Mouse (Mus musculus): ENCODE measurements around the gene Hacd3. TPM values are rescaled to one million over a fixed set of nuclear protein-coding genes. Genes with fewer than 3 reads are reported as not detected.

The Hacd3 gene
- polyA plus RNA-seq, 1 experiment from 2014 or later: 151 TPM

DNA sequence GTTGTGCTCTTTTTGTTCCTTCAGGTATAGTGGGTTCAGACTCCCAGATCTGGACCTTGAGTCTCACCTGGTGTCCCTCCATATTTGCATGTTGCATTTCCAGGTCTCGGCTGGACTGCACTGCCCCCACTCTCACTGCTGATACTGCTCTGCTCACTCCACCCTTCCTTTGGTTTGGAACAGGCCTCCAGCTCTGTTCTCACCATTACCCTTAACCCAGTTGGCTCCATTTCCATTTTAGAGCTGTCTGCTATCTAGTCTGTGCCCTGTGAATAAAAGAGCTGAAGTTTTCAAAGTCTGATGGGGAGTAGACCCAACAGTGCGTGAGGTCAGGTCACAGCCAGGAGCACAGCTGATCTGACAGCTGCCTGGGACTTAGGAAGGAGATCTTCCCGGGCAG lies 40.9 kb downstream of the Hacd3 start:
- no peak for ATAC-seq
- H3K9ac ChIP-seq: no peak overlapping the region
- no peak overlapping the region for H3K4me3 ChIP-seq
- no peak overlapping the region for H3K27ac ChIP-seq
- H3K4me1 ChIP-seq: no peaks in the 10 kb centered on the region
- 83% methylated on average over 3 of the region's 3 CpGs for WGBS
- H3K27me3 ChIP-seq: no peaks in the 10 kb centered on the region
- peaks cover 96% of the 10 kb centered on the region for H3K36me3 ChIP-seq (ENCODE audit: poor library complexity, severe bottlenecking)
- H3K9me3 ChIP-seq (replicated peaks): no peaks in the 10 kb centered on the region
- no peak overlapping the region for H3K4me2 ChIP-seq

DNA sequence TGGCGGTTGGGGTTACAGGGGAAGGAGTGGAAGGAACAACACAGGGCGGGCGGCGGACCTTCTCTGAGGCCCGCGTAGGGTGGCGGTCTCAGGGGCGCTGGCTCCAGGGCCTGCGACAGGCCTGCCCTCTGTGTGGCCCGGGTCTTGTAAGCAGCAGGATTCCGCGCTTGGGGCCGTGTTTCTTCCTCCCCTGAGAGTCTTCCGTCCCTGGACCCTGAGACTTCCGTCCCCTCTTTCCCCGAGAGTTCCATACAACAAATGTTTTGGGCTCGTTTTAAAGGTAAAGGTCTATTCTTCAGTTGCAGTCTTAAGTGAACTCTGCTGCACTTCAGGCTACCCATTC lies 60.5 kb downstream of the Hacd3 start:
- Histone ChIP-seq H3K9me3 (replicated peaks) (no peaks in the 10 kb centered on the region), H3K27me3 (no peaks in the 10 kb centered on the region), H3K4me3 (peak overlapping the region; percentile 84), H3K4me2 (peak overlapping the region; percentile 80), H3K9ac (peak overlapping the region; percentile 91), H3K27ac (peak overlapping the region; percentile 78), H3K4me1 (peaks cover 9% of the 10 kb centered on the region), H3K36me3 (ENCODE audit: poor library complexity, severe bottlenecking) (peaks cover 31% of the 10 kb centered on the region)
- ATAC-seq: no peak; the same call in 1 of the 2 replicates
- 0% methylated on average over 11 of the region's 17 CpGs for WGBS

DNA sequence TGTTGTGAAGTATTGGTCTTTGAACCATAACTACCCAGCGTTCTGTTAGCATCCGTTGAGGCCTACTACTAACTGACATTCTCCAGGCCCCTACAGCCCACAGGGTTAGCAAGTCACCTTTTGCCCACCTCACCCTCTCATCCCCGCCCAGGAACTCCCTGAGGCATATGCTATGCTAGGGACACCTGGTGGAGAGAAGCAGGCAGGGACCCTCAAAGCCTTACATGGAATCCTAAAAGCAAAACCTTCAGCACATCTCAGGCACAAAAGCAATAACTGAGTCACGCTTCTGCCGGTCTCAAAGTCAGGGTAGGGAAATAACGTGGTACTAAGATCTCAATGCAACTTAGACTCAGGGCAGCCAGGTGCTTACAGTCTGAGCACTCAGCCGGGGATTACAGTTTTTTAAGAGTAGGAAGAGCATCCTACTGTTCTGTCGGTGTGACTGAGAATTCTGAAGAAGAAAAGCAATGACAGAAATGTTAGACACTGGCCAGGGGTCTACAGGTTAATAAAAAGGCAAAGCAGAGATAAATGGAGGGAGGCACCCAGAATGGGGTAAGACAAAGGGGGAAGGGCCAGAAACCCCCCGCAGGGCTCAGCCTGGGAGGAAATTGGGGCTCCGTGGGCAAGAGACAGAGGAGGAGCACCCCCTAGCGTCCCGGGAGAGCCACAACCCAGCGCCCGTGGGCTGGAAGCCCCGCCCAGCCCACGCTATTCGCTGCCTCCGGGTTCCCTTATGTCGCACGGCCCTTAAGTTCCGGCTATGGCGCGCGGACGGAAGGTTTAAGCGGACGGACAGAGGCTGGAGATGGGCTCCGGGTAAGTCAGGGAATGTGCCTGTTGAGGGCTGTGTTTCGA lies 61.1 kb downstream of the Hacd3 start, which contains the start of gene Ints14:
Ints14 (plus strand) TSS at position 789 of the 861 bp plus-strand sequence.
- Histone ChIP-seq H3K4me3 (peak within 1 kb of the TSS; percentile 84), H3K27me3 (no peaks in the 10 kb centered on the region), H3K9me3 (replicated peaks) (no peaks in the 10 kb centered on the region), H3K9ac (peak within 1 kb of the TSS; percentile 91), H3K4me2 (peak within 1 kb of the TSS; percentile 80), H3K27ac (peak within 1 kb of the TSS; percentile 78), H3K4me1 (peaks cover 9% of the 10 kb centered on the region), H3K36me3 (ENCODE audit: poor library complexity, severe bottlenecking) (peaks cover 25% of the 10 kb centered on the region)
- 6% methylated on average over 29 of the region's 29 CpGs for WGBS
- peak; percentile 99 for ATAC-seq

DNA sequence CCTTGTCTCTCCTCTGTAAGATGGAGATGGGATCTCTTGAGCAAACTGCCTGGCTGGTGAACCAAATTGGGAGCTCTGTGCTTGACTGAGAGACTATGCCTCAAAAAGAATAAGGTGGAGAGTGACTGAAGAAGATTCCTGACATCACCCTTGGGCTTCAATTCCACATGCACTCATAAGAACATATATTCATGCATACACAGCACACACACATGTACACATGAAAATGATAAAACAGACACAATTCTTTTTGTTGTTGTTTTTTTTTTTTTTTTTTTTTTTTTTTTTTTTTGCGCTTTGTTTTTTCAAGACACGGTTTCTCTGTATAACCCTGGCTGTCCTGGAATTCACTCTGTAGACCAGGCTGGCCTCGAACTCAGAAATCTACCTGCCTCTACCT lies 64.2 kb downstream of the Hacd3 start:
- no peak for ATAC-seq
- WGBS: 91% methylated on average over 3 of the region's 3 CpGs
- Histone ChIP-seq H3K36me3 (ENCODE audit: poor library complexity, severe bottlenecking) (peaks cover under 1% of the 10 kb centered on the region; the same call in 1 of the 2 replicates), H3K4me1 (peaks cover 9% of the 10 kb centered on the region), H3K27me3 (peaks cover 12% of the 10 kb centered on the region; the same call in 1 of the 2 replicates), H3K9me3 (replicated peaks) (no peaks in the 10 kb centered on the region), H3K4me3 (no peak overlapping the region), H3K27ac (no peak overlapping the region), H3K4me2 (no peak overlapping the region), H3K9ac (no peak overlapping the region)

DNA sequence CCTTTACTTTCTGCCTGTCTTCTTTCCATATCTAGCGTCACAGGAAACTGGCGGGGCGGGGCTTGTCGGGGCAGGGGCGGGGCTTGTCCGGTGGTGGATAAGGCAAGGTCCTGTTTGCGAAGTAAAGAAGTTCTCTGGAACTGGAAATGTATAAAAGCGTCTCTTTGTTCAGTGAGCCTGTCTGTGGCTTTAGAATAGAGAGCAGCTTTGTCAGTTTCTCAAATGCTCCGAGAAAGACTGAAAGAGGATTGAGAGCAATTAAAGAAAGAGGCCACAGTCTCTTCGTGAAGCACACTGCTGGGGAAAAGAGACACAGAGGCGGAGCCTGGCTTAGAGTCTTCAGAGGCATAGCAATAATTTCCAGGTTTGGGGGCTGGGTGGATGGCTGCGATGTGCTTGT lies 65.2 kb downstream of the Hacd3 start:
- Histone ChIP-seq H3K36me3 (ENCODE audit: poor library complexity, severe bottlenecking) (no peaks in the 10 kb centered on the region), H3K4me1 (peaks cover 2% of the 10 kb centered on the region), H3K4me2 (peak overlapping the region; percentile 37; the same call in 1 of the 2 replicates), H3K9ac (no peak overlapping the region), H3K9me3 (replicated peaks) (no peaks in the 10 kb centered on the region), H3K27me3 (peaks cover 17% of the 10 kb centered on the region), H3K4me3 (no peak overlapping the region), H3K27ac (no peak overlapping the region)
- 20% methylated on average over 12 of the region's 12 CpGs for WGBS
- ATAC-seq: no peak

DNA sequence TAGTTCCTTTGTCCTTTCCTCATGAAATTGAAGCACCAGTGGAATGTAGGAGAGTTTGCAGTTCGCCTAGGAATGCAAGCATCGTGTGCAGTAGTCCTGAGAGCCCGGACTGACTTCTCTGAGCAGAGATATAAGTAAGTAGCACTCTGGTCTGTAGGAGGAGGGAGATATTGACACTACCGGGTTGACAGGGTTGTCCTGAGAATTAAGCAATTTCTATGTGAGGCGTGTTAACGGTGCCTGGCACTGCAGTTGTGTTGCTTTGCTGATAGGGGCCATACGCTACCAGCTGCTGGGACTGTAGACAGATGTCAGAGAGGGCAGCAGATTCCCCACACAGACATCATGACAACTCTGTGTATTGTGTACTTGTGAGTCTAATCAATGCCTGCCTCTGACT lies 68.3 kb downstream of the Hacd3 start:
- no peak for ATAC-seq
- 83% methylated on average over 7 of the region's 7 CpGs for WGBS
- no peak overlapping the region for H3K9ac ChIP-seq
- no peak overlapping the region for H3K4me3 ChIP-seq
- no peak overlapping the region for H3K4me2 ChIP-seq
- no peaks in the 10 kb centered on the region for H3K36me3 ChIP-seq (ENCODE audit: poor library complexity, severe bottlenecking)
- H3K9me3 ChIP-seq (replicated peaks): no peaks in the 10 kb centered on the region
- no peak overlapping the region for H3K27ac ChIP-seq
- peaks cover 22% of the 10 kb centered on the region for H3K27me3 ChIP-seq
- no peaks in the 10 kb centered on the region for H3K4me1 ChIP-seq

DNA sequence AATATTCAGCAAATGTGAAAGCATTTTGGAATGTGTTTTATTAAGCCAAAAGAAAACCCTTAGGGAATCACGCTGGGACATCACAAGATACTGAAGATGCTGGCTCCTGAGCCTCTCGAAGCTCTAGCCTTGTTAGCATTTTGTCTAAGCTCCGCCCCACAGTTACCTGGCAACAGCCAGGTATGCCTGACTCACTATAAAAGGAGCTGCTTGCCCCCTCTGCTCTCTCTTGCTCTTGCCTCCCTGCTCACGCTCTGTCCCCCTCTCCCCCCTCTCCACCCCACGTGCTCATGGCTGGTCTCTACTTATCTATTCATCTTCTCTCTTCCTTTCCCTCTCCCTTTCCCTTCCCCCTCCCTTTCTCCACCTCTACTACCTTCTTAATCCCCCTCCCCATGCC lies 69.4 kb downstream of the Hacd3 start:
- Histone ChIP-seq H3K27me3 (peaks cover 22% of the 10 kb centered on the region), H3K9me3 (replicated peaks) (no peaks in the 10 kb centered on the region), H3K4me3 (no peak overlapping the region), H3K4me1 (no peaks in the 10 kb centered on the region), H3K27ac (no peak overlapping the region), H3K9ac (no peak overlapping the region), H3K4me2 (no peak overlapping the region), H3K36me3 (ENCODE audit: poor library complexity, severe bottlenecking) (no peaks in the 10 kb centered on the region)
- ATAC-seq: no peak
- 18% methylated on average over 5 of the region's 5 CpGs for WGBS

DNA sequence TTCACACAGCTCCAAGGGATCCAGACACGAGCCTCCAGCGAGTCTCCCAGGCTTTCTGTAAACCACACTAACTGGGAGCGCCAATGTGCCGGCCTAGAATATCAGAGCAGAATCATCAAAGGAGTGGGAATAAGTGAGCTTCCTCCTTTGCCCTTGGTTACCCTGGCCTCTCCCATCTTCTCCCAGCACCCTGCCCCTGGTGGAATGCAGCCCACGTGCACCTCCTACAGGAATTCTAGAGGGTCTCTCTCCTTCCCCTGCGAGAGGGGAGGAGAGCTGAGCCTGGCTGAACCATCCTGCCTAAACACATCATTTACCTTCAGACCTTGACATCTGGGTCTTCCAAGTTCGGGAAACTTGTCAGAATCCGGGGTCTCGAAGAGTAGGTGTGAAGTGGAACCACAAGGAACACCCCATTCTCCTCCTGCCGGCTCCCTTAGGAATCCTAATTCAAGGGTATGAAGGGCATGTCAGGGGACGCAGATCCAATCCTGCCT lies 70.3 kb downstream of the Hacd3 start, which contains the start of gene Slc24a1:
Slc24a1 (minus strand) TSS at position 447 of the 497 bp plus-strand sequence.
- no peak within 1 kb of the TSS for H3K4me3 ChIP-seq
- no peaks in the 10 kb centered on the region for H3K9me3 ChIP-seq (replicated peaks)
- H3K4me1 ChIP-seq: no peaks in the 10 kb centered on the region
- peaks cover 22% of the 10 kb centered on the region for H3K27me3 ChIP-seq
- no peak for ATAC-seq
- no peak within 1 kb of the TSS for H3K9ac ChIP-seq
- 35% methylated on average over 11 of the region's 11 CpGs for WGBS
- no peaks in the 10 kb centered on the region for H3K36me3 ChIP-seq (ENCODE audit: poor library complexity, severe bottlenecking)
- H3K4me2 ChIP-seq: no peak within 1 kb of the TSS
- no peak within 1 kb of the TSS for H3K27ac ChIP-seq

DNA sequence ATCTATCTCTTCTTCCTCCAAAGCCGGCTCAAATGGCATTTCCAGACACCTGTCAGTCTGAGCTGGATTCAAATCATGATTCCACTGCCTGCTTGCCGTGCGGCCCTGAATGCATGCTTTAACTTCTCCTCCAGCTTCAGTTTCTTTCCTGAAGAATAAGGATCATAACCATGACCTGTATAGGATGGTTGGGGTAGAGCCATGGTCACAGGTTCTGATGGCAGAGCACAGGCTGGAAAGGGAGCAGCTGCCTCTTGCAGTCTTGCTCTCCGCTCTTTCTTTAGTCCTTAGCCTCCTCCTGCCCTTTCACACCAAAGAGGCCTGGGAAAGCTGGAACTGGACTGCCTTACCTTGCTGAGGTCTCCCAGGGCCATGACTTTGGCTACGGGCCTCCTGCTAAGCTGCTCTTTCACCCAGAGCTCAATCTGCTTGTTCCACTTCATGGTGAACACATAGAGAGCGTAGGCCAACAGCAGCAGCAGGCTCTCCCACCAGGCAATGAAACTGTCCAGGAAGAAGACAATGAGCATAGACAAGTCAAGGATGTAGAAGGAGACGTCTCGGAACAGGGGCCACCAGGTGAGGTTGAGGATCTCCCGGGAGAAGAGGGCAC lies 73.9 kb downstream of the Hacd3 start:
- Histone ChIP-seq H3K27me3 (peaks cover 24% of the 10 kb centered on the region), H3K4me1 (peaks cover 6% of the 10 kb centered on the region; the same call in 1 of the 2 replicates), H3K4me2 (no peak overlapping the region), H3K9ac (no peak overlapping the region), H3K36me3 (ENCODE audit: poor library complexity, severe bottlenecking) (no peaks in the 10 kb centered on the region), H3K4me3 (no peak overlapping the region), H3K9me3 (replicated peaks) (no peaks in the 10 kb centered on the region), H3K27ac (no peak overlapping the region)
- ATAC-seq: no peak
- WGBS: 91% methylated on average over 9 of the region's 9 CpGs

DNA sequence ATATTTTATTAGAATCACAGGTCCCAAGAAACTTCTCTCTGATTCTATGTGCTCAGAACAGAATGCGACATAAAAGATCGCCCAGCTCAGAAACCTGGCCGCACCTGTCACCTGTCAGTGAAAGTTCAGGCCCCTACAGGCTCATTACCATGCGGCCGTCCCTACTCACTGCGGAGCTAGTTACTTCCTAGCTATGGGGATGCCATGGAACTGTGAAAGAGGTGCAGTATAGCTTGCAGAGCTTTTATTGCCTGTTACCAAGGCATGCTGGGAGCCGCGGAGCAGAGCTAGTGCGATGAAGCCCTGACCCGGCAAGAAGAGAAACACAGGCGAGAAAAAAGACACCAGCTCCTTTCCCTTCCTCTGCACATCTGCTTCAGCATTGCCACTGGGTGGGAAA lies 77.5 kb downstream of the Hacd3 start:
- no peak overlapping the region for H3K27ac ChIP-seq
- peak overlapping the region; percentile 35; the same call in 1 of the 2 replicates for H3K9ac ChIP-seq
- H3K9me3 ChIP-seq (replicated peaks): no peaks in the 10 kb centered on the region
- no peaks in the 10 kb centered on the region for H3K36me3 ChIP-seq (ENCODE audit: poor library complexity, severe bottlenecking)
- WGBS: 26% methylated on average over 11 of the region's 11 CpGs
- H3K4me3 ChIP-seq: no peak overlapping the region
- H3K27me3 ChIP-seq: peaks cover 17% of the 10 kb centered on the region; the same call in 1 of the 2 replicates
- peaks cover 6% of the 10 kb centered on the region; the same call in 1 of the 2 replicates for H3K4me1 ChIP-seq
- ATAC-seq: no peak
- H3K4me2 ChIP-seq: no peak overlapping the region

DNA sequence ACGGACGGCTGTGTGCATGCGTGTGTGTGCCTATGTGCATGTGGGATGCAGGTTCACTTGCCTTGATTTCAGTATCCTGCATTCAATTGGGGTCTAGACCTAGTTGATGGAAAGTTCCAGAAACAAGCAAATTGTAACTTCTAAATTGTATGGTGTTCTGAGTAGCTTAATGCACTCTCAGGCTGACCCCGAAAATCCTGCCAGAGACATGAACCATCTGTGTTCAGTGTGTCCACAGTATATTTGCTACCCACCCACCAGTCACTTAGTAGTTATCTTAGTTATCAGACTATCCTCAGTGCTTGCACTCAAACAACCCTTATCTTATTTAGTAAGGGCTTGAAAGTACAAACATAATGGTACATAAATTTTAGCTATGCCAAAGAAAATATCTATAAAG lies 79.8 kb downstream of the Hacd3 start:
- H3K9ac ChIP-seq: no peak overlapping the region
- H3K4me2 ChIP-seq: no peak overlapping the region
- peaks cover 17% of the 10 kb centered on the region; the same call in 1 of the 2 replicates for H3K27me3 ChIP-seq
- no peaks in the 10 kb centered on the region for H3K36me3 ChIP-seq (ENCODE audit: poor library complexity, severe bottlenecking)
- H3K4me3 ChIP-seq: no peak overlapping the region
- no peak overlapping the region for H3K27ac ChIP-seq
- no peaks in the 10 kb centered on the region for H3K9me3 ChIP-seq (replicated peaks)
- ATAC-seq: no peak
- WGBS: 96% methylated on average over 4 of the region's 4 CpGs
- H3K4me1 ChIP-seq: peaks cover 6% of the 10 kb centered on the region; the same call in 1 of the 2 replicates

DNA sequence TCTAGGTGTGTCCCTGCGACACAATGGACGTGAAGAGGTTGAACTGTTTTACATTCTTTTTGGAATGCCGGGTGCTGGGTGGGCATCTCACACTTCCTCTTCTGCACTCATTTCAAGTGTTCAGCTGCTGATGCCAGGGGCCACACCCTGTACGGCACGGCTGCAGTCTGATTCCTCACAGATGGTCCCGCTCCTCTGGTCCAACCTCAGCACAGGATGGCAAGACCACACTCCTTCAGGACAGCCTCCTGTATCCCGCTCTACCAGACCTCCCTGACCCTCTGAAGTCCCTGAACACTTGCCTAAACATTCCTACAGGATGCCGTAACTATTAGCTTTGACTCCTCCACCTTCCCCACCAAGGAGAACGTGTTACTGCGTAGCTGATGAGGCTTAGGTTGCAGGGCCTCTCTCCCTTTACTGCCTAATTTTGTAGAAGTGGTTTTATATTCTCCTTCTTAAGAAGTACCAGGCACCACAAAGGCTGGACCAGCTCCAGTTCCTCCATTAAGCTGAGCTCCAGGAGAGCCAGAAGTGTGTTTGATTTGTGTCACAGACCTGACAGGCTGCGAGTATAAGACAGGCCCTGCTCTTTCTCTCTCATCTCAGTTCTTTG lies 80.7 kb downstream of the Hacd3 start:
- peaks cover 6% of the 10 kb centered on the region; the same call in 1 of the 2 replicates for H3K4me1 ChIP-seq
- no peaks in the 10 kb centered on the region for H3K9me3 ChIP-seq (replicated peaks)
- 85% methylated on average over 11 of the region's 11 CpGs for WGBS
- H3K4me2 ChIP-seq: no peak overlapping the region
- H3K27ac ChIP-seq: no peak overlapping the region
- no peak overlapping the region for H3K9ac ChIP-seq
- peaks cover 17% of the 10 kb centered on the region; the same call in 1 of the 2 replicates for H3K27me3 ChIP-seq
- H3K36me3 ChIP-seq (ENCODE audit: poor library complexity, severe bottlenecking): no peaks in the 10 kb centered on the region
- no peak for ATAC-seq
- no peak overlapping the region for H3K4me3 ChIP-seq

All from forebrain, embryonic 13.5 days (tissue).